Mouse (Mus musculus): ENCODE measurements around the gene Zmynd8.

Gene Zmynd8

DNA sequence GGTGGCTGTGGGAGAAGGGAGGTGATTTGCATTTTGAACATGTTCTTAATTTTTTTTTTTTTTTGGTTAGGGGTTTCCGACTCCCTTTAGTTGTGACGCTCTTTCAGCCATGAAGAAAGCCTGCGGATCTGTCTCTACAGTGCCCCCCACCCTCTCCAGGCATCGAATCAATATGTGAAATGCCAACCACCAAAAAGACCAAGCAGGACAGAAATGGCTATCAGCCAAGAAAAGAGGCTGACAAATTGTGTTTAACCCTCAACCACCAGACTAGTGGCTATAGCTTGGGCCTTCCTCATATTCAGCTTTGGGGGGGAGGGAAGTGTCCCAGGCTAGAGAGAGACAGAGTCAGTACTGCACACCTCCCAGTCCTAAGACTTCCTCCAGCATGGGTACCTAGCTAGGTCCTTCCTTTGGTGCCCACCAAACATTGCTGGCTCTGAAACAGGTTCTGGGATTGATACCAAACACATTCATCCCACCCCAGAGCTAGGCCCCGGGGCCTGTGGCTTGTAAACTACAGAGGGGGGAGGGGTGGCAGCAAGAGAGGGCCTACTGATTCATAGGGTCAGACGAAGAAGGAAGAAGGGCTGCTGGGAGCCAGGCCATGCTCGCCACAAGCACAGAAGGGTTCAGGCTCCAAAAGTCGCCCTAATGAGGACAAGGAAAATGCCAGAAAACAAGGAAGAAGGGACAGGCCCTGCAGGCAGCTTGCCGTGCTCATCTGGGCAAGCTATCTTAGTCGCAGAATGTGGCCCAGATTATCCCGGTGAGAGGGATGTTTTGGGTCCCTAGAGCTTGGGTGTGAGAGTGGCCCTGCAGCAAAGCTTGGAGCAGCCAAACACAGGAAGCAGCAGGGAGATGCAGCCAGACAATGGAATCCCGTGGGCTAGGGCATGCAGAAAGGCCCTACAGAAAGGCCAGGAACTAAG, 40.1 kb downstream of the Zmynd8 start:
- DNase-seq (ENCODE audit: low read depth): peak; percentile 78

DNA sequence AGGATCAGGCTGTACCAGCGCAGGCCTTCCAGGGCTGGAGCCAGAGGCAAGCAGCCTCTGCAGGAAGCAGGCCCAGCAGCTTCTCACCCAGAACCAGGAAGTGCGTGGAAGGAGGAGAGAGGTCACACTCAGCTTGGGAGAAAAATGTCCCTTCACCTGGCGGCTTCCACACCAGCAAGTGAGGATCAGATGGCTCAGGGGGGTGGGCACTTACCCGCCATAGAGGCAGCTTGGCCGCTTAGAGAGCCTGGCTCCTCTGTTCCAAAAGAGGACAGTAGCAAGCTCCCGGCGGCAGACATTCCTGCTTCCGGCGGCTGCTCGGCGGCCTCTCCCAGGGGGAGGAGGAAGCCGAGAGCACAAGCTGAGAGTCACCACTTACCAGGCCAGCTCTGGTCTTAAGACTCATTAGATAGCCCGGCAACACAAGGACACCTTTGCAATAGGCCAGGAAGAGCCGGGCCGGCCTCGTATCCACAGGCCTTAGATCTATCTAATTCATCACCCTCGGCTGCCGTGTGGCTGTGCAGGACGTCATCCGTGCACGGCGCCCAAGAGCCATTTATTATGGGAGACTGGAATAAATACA, 40.9 kb downstream of the Zmynd8 start:
- DNase-seq (ENCODE audit: low read depth): peak; percentile 27

DNA sequence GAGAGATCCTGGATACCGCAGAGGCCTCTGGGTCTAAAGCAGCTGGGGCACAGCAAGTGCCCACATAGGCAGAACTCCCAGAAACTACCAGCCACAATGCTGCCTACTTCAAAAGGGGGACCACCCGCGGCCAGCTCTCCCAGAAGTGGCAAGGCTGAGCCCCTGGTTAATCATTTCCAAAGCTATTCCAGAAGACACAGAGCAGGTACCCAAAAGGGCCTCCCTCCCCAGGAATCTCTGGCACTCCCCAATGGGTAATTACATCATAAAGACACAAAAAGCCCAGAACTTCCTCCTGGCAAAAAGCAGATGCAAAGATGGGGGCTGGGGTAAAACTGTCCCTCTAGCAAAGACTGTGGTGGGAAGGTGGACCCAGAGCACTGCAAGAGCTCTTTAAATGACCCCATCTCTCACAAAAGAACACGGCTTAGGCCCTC, 41.4 kb downstream of the Zmynd8 start:
- DNase-seq (ENCODE audit: low read depth): peak; percentile 27

DNA sequence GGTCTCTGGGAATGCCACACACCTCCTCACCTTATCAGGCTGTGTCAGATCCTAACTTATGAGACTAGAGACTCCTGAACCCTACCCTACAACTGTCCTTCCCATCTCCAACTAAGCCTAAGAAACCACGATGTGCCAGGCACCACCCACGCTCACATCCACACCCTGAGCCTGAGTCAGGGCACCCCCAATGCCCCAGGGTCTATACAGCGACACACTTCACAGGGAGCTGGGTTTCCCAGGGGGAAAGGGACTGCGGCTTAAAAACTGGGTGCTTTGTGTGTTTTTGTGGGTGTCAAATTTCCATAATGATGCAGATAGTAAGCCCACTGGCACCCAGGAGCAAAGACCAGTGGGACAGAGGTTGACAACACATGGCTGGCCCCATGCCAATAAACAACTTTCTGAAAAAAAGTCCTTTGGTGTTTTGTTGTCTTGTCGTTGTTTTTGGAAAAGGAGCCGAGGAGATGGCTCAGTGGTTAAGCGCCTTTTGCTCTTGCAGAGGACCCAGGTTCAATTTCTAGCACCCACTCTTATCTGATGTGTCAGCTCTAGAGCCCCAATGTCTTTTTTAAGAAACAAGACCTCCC, 42.1 kb downstream of the Zmynd8 start:
- peak; percentile 14 for DNase-seq (ENCODE audit: low read depth)

DNA sequence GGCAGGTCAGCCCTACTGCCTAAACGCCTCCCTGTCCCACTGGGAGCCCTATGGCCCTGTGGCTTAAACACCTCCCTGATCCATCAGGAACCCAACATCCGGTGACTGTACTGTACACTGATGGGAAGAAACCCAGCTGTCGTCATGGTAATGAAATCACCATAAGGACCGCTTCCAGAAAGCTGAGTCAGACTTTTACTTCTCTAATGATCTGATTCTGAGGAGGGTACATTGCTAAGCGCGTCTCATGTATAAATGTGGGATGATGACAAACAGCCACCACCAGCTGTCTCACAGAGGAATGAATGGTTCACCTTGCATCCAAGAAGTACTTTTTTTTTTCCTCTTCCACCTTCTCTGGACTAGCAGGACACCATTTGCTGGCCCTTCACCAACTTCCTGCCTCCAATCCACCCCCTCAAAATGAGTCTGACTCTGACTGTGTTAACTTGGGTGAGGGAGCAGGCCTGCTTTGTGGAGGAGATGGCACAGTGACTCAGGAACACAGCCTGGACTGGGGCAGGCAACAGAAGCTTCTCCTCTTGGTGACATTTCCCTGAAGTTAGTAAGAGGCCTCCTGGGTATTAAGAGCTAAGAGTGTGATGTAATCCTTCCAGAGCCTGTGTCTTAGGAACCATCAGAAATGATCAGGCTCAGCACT, 43.0 kb downstream of the Zmynd8 start:
- peak; percentile 88 for DNase-seq (ENCODE audit: low read depth)

- no peak for DNase-seq (ENCODE audit: low read depth)
Observed at GRCm38 (mm10) chr2:165854207-165854968, 44.4 kb downstream of the Zmynd8 start.

DNA sequence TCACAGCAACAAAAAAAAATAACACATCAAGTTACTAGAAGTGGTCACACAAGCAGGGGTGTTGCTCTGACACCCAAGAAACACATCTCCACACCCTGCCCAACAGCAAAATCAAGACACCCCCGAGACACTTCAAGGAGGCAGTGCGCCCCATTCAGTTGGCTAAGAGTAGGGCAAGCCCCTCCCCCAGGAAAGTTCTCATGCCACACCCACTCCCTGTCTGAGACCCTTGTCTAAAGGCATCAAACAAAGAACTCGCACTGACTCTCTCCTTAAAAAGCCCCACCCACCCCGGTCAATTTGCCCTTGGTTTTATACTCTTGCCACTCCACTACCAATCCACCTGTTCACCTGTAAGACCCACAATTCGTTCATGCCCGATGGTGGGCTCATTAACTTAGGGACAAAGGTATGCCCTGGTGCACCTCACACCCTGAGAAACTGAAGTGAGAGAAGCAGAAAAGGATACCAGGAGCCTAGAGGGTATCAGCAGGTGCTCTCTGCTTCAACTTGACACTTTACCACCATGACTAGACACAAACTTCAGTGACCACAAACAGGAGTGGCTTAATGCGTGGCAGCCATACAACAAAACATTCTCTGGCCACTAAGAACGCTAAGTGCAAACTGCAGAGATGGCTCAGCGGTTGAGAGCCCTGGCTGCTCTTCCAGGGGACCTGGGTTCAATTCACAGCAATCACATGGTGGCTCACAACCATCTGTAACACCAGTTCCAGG, 45.8 kb downstream of the Zmynd8 start:
- no peak for DNase-seq (ENCODE audit: low read depth)

DNA sequence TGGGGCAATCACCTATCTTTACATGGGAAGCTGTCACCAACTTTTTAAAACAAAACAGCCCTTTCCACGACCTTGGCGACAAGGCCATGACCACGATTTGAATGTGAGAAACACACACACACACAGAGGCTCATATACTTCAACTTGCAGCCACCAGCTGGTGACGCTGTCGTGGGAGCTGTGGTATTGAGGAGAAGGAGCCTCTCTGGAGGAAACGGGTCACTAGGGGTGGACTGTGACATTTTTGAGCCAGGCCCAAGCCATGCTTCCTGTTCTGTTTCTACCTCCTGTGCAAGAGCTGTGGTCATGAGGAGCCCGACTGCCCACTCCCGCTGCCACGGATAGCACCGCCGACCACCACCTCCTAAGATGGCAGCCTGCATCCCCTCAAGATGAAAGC, 46.4 kb downstream of the Zmynd8 start:
- DNase-seq (ENCODE audit: low read depth): no peak

- DNase-seq (ENCODE audit: low read depth): no peak
Observed at GRCm38 (mm10) chr2:165851811-165852415, 46.9 kb downstream of the Zmynd8 start.

DNA sequence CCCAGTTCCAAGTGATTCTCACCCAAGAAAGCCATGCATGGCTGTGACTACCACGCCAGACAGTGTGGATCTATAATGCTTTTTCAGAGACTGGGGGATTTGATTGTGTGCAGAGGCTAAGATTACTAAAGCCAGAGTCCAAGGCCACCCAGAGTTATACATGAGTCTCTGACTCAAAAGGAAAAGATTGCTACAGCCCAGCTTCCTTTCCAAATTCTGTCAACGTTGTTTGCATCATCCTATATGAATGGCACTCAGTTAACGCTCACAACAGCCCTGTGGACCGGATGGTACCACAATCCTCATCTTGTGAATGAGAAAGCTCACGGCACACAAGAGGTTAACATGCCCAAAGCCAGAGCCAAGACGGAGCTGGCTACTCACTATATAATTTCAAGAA, 48.0 kb downstream of the Zmynd8 start:
- DNase-seq (ENCODE audit: low read depth): peak; percentile 74

GRCm38 (mm10) chr2:165849129-165849528, 49.7 kb downstream of the Zmynd8 start:
- DNase-seq (ENCODE audit: low read depth): no peak

GRCm38 (mm10) chr2:165846787-165847186, 52.0 kb downstream of the Zmynd8 start:
- DNase-seq (ENCODE audit: low read depth): no peak

DNA sequence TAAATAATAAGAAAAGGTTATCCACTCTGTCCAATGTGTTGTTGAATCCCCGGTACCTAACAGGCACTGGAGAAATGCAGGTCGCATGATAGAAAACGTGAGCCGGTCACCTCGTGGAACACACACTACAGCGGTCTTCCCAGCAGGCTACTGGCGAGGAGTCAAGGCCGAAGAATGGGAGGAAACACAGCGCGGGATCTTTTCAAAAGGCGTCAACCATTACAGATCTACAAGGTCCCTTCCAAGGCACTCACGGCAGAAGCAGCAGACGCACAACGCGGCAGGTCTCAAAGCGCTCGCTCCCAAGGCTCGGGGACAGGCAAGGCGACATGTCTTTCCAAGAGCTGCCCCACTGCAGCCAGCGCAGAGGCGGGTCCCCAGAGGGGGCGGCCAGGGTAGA, 53.3 kb downstream of the Zmynd8 start:
- no peak for DNase-seq (ENCODE audit: low read depth)

DNA sequence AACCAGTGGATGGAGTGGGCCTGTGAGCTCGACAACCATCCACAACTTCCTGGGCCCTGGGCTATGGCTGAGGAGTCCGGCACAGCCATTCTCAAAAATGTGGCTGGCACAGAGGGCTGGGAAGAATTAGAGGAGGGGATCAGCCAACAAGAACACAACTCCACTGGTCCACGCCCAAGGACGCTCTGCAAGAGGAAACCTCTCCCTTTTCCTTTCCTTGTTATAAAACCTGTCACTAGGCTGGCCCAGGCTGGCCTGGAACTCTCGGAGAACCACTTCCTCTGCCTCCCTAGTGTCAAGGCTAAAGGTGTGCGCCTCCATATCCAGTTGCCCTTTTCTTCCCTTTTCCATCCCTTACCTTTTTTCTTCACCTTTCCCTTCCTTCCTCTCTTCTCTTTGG, 55.5 kb downstream of the Zmynd8 start:
- DNase-seq (ENCODE audit: low read depth): no peak

GRCm38 (mm10) chr2:165842241-165842640, 56.6 kb downstream of the Zmynd8 start:
- no peak for DNase-seq (ENCODE audit: low read depth)

- DNase-seq (ENCODE audit: low read depth): peak; percentile 65
Observed at GRCm38 (mm10) chr2:165841805-165842204, 57.0 kb downstream of the Zmynd8 start.

DNA sequence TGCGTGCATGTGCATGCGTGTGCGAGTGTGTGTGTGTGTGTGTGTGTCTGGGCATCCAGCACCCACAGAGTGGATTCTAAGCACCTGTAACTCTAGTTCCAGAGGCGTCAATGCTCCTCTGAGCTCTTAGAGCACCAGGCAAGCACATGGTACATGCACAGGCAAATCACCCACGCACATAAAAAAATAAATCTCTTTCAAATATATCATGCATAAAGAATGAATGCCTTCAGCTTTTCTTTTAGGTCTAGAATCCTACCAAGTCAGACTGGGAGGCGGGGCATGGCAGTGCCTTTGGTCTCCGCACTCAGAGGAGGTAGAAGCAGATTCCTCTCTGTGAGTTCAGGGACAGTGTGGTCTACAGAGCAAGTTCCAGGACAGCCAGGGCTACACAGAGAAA, 58.0 kb downstream of the Zmynd8 start:
- DNase-seq (ENCODE audit: low read depth): no peak

GRCm38 (mm10) chr2:165839317-165839652, 59.5 kb downstream of the Zmynd8 start:
- no peak for DNase-seq (ENCODE audit: low read depth)

GRCm38 (mm10) chr2:165838606-165839316, 60.1 kb downstream of the Zmynd8 start:
- DNase-seq (ENCODE audit: low read depth): no peak

- DNase-seq (ENCODE audit: low read depth): no peak
Observed at GRCm38 (mm10) chr2:165834601-165835000, 64.2 kb downstream of the Zmynd8 start.

Data from NIH3T3 (cell line).